Comparison of ENCODE assay signal across 8 mouse cellular contexts in the genomic region with DNA sequence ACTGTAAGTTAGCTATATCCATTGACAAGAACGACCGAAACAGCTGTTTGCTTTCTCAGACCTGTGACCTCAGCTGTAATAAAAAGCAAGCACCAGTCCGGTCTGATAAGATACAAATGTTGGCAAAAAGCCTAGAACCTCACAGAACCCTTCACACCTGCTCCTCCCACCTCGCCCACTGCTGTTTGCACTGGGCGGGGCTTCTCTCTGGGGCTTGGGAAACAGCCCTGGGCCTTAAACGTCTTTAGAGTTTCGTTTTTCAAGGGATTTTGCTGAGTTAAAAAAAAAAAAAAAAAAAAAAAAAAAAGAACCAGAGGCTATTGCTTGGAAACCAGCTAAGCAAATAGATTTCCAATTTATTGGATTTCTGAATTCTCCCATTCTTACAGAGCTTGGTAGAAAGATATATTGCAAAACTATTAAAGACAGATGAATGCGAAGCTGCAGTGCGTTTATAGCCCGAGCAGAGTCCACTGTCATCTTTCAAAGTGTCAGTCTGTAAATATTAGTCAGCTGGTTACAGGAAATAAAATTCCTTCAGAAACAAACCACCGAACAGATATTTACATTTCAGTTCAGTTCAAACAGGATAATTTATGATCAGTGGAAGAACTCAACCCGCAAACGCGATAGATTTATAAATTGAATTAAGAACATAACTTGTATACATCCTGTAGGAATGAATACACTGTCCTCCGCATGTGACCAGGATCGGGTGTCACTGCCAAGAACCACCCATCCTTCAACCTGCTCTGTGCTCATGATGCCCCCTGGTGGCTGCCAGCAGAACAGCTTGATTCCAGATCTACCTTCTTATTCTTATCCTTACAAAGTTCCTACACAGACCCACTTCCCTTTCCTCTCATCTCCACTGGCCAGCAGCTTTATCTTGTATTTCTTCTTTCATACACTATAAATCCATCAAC. TPM values are rescaled to one million over a fixed set of nuclear protein-coding genes. Genes with fewer than 3 reads are reported as not detected.
DNase-seq lines count a peak whose midpoint lies in the region; ATAC-seq lines count a peak whose summit lies in the region.

No protein-coding gene starts in this region.

- no peak overlapping the region for H3K27ac ChIP-seq in hindbrain, embryonic 13.5 days

- no peaks in the 10 kb centered on the region for H3K36me3 ChIP-seq in hindbrain, embryonic 13.5 days

- ATAC-seq in hindbrain, embryonic 13.5 days (ENCODE audit: low FRiP score): peak; percentile 72; the same call in 1 of the 2 replicates

- H3K4me3 ChIP-seq in hindbrain, embryonic 13.5 days: no peak overlapping the region

- H3K4me1 ChIP-seq in hindbrain, embryonic 13.5 days (replicated peaks): 0 out of 2 replicates have a peak, but pooled peaks cover 3% of the 10 kb centered on the region

- no peak overlapping the region for H3K4me2 ChIP-seq in hindbrain, embryonic 13.5 days

- WGBS in hindbrain, embryonic 13.5 days: 23% methylated on average over 16 of the region's 16 CpGs

- H3K27me3 ChIP-seq in hindbrain, embryonic 13.5 days: no peaks in the 10 kb centered on the region

- no peak overlapping the region for H3K9ac ChIP-seq in hindbrain, embryonic 13.5 days

- no peaks in the 10 kb centered on the region for H3K9me3 ChIP-seq in hindbrain, embryonic 13.5 days

- DNase-seq in R1 (ENCODE audit: low read depth, low spot score): peak; percentile 84
- peak; percentile 90 to 95 for DNase-seq in cerebellum, postnatal 25 days
- DNase-seq in frontal cortex, postnatal 14 days (ENCODE audit: low spot score in 2 of 2): peak; percentile 68 to 81
- peak; percentile 77 to 87 for DNase-seq in layer of hippocampus, postnatal 14 days (ENCODE audit: low spot score in 2 of 2)
- peak; percentile 92 for DNase-seq in lung, postnatal 14 days
- peak; percentile 83 for DNase-seq in ovary, postnatal 36 days (ENCODE audit: low spot score)
- DNase-seq in thymus, postnatal 14 days: peak; percentile 79

RNA-seq across cellular contexts. Expression of a gene that starts 17.3 kb away (rescaled TPM):
- 0.95 and 1.4 TPM in 2 replicates for polyA plus RNA-seq in hindbrain, embryonic 13.5 days (2015; fragmentation: Nextera tagmentation; extraction: Ambion mirVana)
- total RNA-seq in layer of hippocampus, postnatal 14 days (2021): 1 to 10 TPM; 5.5 to 5.8 TPM

RNA-seq across cellular contexts. Expression of a gene that starts 24.3 kb away (rescaled TPM):
- polyA plus RNA-seq in hindbrain, embryonic 13.5 days (2015; fragmentation: Nextera tagmentation; extraction: Ambion mirVana): 48.2 and 48.7 TPM in 2 replicates
- total RNA-seq in layer of hippocampus, postnatal 14 days (2021): 10 to 100 TPM; 31.9 to 32.9 TPM

RNA-seq across cellular contexts. Expression of a gene that starts 48.2 kb away (rescaled TPM):
- polyA plus RNA-seq in hindbrain, embryonic 13.5 days (2015; fragmentation: Nextera tagmentation; extraction: Ambion mirVana): 20.6 and 22.3 TPM in 2 replicates
- total RNA-seq in layer of hippocampus, postnatal 14 days (2021): 10 to 100 TPM; 56.1 to 58.4 TPM
